Mouse (Mus musculus) kidney, postnatal 4 days (tissue): Measurements from ENCODE around the gene Sept5.

Experiments
- DNase-seq, 2 experiments: peaks; one replicate each; pipeline ENCODE4 v3.0.0; 2021; ENCODE audit warnings: mixed read lengths in 2 of 2

Gene Sept5

DNA sequence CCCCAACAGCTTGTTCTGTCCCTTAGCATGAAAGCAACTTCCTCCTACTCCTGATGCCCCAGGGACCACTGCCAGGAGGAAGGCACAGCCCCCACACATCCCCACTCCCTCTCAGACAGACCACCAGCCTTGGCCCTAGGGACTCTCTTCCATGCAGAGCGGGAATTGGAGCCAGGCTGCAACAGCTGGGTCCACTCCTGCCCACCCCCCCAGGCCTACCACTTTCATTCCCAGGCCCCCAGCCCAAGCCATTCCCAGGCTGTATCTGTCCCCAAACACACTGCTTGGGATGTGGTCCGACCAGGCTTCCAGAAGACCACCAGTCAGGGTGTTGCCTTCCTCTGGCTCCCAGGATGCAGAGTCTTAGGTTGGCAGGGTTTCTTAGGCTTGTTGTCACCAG lies 20.7 kb downstream of the Sept5 start:
- no peak for DNase-seq

DNA sequence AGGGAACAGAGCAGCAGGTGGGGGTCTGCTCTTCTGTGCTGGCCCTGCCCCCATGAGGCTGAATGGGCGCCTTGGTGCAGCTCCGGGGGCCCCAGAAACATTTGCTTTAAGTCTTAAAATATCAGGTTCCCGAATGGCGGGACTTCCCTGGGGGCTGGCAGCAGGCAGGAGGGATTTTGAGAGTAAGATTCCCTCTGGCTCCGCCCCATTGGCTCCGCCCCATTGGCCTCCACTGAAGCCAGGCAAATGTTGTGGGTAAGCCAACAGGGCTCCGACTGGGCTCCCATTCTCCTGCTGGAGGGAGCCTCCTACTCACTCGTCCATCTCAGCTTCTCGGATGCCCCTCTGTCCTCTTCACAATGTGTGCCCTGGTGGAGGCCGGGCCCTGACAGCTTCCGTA lies 21.5 kb downstream of the Sept5 start:
- peak; percentile 67 to 75 for DNase-seq

DNA sequence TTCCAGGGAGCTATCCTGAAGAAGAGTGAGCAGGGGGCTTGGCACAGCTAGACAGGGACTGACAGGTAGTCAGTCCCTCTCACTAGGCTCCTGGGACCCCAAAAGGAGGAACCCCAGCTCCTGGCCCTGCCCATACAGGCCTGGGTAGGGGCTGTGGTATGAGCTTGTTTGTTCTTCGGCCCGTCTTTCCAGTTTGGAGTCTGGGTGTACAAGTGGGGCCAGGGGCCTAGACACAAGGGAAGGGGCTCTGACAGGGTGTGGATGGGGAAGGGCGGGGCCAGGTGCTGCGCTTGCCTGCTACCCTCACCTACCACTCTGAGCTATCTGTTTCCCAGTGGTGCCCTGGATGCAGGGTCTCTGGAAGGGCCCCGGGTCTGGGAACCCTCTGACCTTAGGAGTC lies 24.0 kb downstream of the Sept5 start:
- DNase-seq, result no peak

DNA sequence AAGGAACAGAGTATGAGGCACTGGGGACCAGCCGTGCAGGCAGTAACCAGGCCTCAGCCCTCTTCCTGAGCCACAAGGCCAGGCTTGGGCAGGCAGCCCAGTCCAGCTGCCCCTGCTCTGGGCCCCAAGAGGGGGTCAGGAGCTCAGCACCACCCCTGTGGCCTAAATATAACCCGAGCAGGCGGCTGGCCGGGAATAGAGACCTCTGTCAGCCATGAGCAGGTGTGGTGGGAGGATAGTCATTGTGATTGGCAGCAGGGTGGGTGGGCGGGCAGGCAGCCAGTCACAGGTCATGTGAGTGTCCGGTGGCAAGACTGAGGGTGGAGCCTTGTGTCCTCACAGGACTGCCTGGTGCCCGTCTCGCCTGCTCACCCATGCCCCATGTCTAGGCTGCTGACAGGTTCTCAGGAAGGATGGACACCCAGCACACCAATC lies 25.5 kb downstream of the Sept5 start:
- peak in 1 of 2 experiments; percentile 55 for DNase-seq

DNA sequence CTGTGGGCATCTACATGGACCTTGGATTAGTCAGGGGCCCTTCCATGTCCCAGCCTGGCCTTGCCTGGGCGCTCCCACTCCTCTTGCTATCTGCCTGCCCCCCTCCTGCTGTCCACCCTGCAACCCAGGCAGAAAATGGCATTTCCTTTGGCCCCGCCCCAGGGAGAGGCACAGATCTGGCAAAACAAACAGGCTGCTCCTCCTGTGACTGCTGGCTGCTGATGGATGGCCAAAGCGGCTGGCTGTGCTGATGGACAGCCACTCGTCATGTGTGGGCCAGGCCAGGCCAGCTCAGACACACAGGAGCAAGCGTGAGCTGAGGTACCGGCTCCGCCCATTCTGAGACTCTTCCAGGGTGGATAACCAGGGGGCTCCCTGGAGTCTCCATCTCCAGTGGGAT lies 28.3 kb downstream of the Sept5 start:
- peak in 1 of 2 experiments; percentile 36 for DNase-seq

DNA sequence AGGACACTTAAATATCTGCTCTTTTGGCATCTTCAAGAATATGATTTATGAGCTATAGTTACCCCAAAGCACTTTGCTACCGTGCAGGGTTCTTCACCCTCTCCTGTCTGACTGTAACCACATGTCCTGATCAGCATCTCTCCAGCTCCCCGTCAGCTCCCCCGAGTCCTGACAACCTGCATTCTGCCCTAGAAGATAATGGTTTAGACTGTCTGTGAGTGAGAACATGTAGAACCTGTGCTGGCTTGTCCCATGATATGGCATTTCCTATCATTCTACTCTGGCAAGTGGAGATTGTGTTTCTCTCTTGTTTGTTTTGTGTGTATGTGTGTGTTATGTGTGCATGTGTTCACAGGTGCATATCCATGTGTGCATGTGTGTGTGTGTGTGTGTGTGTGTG lies 31.7 kb downstream of the Sept5 start:
- no peak for DNase-seq

DNA sequence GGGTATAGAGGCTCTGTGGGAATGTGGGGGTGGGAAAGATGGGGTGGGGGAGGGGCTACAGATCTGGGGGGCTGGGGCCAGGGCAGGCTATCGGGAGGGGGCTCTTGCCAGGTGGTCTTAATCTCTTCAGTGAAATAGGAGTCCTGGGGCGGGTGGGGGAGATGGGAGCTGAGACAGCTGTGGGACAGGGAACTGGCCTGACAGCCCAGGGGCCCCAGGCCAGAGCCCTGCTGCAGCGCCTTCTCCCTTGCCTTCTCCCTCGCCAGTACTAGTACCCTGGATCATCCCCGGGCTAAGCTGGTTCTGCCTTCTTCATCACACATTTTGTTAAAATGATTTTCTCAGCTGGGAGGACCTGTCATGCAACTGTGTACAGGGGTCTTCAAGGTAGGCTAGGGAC lies 33.5 kb downstream of the Sept5 start:
- DNase-seq, result no peak

DNA sequence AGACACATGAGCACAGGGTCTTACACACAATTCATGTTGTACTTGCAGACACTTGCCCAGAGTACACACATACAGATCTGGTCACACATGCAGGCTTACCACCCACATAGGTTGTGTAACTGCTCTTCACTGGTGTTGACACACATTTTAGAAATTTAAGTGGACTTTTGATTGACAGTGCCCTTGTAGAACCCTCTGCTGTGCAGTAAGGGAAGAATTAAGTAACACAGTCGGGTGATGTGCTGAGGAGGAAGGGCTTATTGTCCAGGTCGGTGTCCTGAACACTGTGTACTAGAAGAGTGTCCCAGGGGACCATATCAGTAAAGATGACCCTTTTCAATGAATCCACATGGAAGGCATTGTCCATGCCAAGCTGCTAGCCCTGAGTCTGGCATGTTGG lies 35.8 kb downstream of the Sept5 start:
- no peak for DNase-seq

DNA sequence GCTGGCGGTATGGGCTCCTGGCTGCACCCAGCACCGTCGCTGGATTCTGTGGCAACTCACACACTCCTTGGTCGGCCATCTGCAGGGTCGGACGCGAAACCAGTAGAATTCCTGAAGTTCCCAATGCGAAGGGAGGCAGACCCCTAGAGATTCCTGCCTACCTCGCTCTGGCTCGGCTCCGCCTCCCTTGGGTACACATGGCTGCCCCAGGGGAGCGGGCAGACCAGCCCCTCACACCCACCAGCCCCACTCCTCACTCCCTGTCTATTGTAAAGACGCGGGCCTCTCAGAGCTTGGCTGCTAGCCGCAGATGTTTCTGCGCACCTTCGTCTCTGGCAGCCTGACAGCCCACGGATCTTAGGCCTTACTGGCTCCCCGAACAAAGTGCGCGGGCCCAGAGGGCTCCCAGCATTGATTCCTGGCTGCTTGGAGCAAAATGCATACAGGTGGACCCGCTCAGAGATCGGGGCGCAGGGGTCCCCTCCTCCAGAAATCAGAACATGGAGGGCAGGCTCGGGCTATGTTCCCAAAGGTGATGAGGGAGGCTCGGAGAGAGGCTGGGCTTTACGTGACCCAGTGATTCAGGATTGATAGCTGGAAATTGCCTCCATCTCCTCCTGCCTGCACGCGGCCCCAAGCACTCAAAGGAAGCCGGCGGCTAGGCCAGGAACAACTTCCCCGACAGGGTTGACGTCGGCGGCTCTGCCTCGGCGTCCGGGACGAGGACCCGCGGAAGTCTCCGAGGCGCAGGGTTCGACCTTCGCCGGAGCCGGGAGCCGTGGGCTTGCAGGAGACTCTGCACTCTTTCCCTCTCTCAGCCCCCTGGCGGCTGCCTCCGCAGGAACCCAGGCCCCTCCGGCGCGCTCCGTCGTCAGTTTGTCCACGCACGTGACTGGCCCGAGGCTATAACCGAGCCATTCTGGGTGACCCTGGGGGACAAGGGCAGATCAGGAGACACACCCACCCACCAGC lies 38.4 kb downstream of the Sept5 start:
- DNase-seq, result peak; percentile 72 to 75

DNA sequence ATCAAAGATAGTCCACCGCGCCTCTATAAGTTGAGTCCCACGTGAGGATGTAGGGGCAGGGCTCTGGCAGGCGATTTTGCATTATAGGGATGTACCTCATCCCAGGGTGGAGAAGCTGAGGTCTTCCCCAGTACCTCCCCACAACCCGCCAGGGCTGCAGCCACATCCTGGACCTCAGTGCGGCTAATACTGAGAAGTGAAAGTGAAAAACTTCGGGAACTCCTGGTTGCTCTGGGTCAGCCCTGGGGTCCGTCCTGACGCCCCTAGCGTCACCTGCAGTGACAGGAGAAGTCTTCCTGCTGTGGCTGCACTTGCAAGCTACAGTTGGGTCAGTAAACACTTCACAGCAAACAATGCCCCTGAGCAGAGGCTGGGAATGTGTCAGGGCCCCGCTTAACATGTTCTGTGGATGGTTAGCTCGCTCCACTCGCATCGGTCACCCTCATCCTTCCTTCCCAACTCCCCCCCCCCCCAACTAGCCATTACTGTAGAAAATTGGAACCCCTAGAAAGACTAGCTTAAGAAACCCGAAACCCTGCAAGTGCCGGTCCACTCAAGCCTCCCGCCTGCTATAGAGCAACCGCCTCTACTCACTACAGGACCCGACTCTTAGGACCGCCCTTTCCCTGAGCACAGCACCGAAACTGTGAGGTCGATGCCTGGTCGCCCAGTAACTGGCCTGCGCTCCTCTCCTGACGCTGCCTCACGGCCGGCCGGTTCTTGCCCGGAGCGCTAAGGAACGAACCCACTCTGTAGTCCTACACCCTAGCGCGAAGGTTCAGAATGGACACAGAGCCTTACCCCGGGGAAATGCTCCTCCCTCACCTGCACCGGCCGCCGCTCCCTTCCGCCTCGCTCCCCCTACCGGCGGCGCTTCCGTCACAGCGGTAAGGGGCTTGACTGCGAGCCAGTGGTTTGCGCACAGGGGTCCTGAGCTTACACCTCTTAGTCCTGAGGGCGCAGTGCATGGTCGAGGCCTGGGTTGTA lies 39.7 kb downstream of the Sept5 start, which contains the start of gene Tbx1:
Tbx1 (minus strand) TSS at position 868 of the 987 bp plus-strand sequence.
- peak in 1 of 2 experiments; percentile 51 for DNase-seq

DNA sequence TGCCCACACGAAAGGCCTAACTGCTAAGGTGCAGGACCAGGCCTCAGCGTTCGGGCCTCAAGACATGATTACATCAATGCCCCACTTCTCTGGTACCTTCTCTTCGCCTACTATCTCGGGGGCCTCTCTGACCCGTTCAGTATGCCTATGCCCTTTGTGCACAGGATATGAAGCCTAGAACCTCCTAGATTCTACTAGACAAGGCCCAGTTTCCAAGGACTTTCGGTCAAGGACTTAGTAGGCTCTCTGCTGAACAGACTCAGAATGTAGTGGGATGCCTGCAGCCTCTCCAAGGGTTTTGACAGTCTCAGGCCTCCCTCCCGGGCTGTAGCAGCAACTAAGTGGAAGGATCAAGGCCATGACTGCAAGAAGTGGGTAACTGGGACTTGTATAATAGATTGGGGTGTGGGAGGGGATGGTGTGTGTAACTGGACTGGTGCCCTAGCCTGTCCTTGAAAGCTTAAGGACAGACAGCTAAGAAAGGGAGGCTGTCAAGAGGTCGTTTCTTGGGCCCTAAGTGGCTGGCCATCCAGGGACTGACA lies 40.6 kb downstream of the Sept5 start:
- DNase-seq, result no peak

DNA sequence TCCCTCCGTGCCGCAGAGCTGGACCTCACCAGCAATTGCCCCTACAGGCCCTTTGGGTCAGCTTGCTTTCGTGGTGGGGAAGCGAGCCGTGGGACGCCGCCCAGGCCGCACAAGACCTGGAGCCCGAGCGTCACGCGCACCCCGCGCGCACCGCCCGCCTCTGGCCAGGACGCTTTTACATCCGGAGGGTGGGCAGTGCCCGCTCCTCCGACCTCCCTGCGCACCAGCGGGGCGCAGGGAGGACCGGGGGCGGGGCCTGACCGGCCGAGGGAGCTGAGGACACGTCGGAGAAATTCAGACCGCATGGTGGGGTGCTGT lies 41.1 kb downstream of the Sept5 start:
- DNase-seq, result no peak

DNA sequence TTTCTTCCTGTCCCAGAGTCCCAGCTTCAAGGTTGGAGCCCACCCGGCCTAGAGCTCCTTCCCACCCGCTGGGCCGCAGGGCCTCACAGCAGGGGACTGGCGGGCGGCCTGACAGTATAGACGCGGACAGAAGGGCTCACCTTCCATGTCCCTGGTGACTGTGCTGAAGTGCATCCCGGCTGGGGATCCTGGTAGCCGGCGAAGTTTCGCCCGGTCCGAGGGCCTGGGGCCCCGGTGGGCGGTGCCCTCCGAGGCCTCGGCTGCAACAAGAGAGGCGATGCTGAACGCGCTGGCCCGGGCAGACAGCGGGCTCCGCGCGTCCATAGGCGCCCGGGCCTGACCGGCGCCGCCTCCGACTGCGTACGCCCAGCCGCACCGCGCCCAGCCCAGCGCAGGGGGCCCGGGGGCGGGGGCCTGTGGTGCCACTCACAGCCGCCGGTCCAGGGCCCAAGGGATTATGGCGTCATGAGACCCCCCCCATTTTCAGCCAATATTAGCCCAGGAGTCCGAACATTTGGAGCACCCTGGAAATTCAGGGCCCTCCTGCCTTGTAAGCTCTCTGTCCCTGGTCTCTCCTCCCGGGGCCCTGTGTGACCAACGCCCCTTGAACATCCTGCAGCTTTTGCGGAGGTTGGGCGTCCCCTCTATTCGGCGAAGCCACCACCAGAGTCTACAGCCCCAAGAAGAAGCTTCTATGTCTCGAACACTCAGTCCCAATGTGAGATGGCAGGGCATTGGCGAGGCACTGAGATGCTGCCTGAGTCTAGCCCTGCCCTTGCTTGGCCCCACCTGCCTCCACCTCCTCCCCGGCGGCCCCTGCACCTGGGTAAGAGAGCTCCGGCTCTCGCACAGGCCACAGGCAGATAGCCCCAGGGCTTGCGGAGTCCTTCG lies 41.7 kb downstream of the Sept5 start:
- DNase-seq, result peak in 1 of 2 experiments; percentile 46

DNA sequence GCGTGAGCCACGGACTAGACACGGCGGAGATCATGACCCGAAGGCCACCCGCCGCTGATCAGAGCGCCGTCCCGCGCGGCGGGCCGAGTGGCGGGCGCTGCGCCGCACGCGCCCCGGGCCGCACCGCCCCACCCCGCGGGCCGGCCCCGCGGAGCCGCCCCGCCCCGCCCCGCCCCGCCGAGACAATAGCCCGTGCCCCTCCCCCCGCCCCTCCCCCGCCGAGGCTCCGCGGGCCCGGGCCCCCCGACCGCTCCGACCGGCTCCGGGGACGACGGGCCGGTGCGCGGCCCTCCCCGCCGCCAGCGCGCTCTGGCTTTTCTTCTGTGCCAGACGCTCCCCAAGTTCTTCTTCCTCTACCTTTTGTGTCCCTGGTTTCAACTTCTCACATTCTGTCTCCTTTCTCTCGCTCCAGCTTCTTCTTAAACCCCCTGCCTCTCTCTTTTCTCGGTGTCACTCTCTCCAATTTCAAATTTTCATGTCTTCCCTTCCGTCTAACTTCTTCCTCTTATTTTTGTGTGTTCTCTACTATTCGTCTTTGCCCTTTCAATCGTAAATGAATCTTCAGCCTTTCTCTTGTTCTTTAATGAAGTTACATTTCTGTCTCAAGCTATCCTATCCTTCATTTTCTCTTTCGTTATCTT lies 42.7 kb downstream of the Sept5 start:
- DNase-seq, result no peak

DNA sequence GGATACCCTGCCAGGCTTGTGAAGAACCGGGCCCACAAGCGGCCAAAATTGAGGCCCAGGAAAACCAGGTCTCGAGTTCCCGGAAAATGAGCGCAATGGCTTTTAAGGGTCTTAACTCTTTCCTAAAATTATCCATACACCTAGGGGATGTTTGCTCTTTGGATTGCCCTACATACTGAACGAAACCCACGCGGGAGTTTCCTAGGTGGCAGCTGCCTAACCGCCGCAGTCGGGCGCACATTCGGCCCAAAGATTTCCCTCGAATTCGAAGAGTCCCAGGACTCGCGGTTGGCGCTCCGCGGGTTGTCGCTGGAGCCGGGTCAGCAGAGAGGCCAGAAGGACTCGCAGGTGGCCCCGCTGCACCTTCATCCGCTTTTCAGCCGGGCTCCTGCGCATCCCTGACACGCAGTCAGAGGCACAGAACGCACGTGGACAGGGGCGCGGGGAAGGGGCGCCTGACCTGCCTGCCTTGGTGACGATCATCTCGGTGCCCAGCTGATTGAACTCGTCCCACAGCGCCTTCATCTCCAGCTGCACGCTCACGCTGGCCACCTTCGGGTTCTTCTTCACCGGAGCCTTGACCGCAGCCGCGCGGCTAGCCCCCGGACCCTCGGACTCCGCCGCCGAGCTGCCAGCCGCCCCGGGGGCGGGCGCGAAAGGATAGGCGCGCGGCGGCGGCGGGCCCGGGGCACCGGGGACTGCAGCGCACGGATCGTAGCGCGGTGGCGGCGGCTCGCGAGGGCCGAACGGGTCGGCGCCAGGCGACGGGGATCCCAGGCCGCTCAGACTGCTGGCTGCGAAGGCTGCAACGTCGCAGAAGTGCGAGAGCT lies 43.5 kb downstream of the Sept5 start:
- peak; percentile 38 to 54 for DNase-seq

DNA sequence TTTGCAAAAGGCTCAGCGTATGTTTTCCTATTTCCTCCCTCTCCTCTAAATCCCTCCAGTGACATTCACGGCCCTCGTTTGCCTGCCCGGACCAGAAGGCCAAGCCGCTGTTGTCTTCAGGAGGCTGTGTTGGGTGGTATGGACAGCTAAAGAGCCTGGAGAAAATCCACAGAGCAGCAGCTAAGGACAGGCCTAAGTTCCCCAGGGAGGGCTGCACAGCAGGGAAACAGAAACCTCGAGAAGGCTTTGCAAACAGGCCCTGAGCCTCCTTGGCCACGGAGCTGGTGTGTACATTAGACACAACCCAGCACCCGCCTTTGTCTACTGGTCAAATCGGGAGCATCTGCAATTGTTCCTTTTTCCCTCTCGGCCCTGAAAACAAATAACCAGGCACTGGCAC lies 44.1 kb downstream of the Sept5 start:
- peak in 1 of 2 experiments; percentile 26 for DNase-seq

DNA sequence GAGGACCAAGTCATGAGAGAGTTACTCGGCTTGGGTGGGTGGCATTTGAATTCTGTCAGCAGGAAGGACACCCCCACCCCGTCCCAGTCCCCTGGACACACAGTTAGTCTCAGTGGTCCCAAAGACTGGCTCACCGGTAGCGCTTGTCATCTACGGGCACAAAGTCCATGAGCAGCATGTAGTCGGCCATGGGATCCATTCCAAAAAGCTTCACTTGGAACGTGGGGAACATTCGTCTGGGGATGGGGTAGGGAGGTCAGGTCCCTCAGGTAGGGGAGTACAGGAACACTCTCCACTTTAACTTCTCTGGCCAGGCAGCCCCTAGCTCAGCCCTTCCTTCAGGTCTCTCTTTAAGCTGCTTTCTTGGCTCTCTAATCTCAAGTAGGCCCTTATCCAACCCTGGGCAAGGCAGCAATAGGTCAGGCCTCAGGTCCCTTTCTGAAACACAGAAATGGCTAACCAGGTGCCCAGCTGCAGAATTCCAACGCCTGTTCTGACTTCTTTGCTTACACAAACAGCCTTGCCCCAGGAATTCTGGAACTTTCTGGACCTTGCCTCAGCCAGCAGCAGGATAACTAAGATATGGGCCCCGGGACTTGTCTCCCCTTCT lies 44.7 kb downstream of the Sept5 start:
- DNase-seq, result no peak

DNA sequence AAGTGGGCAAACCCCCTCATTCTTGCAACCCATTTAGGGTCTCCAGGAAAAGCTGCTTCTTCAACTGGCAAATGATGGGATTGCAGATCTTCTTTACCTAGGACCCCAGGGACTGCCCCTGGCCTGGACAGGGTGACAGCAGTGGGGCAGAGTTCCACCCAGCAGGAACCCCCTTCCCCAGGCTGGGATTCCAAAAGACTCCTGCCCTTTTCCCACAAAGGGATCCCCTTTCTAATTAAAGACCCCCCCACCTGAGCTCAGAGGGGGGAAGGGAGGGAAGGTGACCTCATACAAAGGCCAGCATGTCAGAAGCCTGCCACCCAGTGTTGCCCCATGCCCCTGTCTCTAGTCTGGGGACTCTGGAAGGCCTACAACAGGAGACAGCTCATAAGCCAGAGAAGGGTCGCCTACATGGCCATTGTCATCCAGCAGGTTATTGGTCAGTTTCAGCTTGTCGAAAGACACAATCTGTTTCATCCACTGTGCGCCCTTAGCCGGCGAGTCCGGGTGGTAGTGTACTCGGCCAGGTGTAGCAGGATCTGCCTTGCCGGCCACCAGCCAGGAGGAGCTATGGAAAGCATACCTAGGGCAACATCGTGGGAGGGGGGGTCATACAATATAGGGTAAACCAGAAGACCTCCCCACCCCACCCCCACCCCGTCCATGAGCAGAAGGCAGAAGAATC lies 45.9 kb downstream of the Sept5 start:
- no peak for DNase-seq

DNA sequence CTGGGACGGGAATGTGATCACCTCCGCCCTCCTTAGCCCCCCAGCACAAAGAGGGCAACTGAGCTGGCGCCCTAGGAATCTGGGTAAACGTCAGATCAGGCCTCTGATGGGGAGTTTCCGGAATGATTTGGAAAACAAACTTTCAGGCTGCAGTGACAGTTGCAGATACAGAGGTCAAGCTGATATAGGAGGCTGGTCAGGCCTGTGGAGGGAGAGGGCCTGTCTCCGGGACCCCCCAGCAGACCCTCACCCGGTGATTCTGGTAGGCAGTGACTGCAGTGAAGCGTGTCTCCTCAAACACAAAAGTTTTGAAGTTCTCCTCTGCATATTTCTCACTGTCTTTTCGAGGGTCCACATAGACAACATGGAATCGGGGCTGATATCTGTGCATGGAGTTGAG lies 46.6 kb downstream of the Sept5 start:
- DNase-seq, result no peak
